Mouse (Mus musculus): ENCODE measurements at regions not wholly inside any gene's neighbourhood (a gene's known extent, or its start where the extent isn't known, plus 50 kb on each side); places are given as distances from the start of the nearest gene placed in this dataset.

GRCm38 (mm10) chr17:84129204-84129603 lies 58.5 kb downstream of the Zfp36l2 start:
- DNase-seq (ENCODE audit: low read depth, low spot score): no peak

- peak; percentile 72 for DNase-seq (ENCODE audit: low read depth, low spot score)
These were observed 59.5 kb downstream of the Zfp36l2 start for GRCm38 (mm10) chr17:84128262-84128661.

GRCm38 (mm10) chr17:84126168-84126567 lies 61.6 kb downstream of the Zfp36l2 start:
- DNase-seq (ENCODE audit: low read depth, low spot score): no peak

- DNase-seq (ENCODE audit: low read depth, low spot score): no peak
These were observed 64.6 kb downstream of the Zfp36l2 start for GRCm38 (mm10) chr17:84123161-84123560.

GRCm38 (mm10) chr17:84122486-84123131 lies 65.1 kb downstream of the Zfp36l2 start:
- no peak for DNase-seq (ENCODE audit: low read depth, low spot score)

- DNase-seq (ENCODE audit: low read depth, low spot score): no peak
These were observed 66.5 kb downstream of the Zfp36l2 start for GRCm38 (mm10) chr17:84121291-84121690.

GRCm38 (mm10) chr17:84119221-84120017 lies 68.3 kb downstream of the Zfp36l2 start:
- DNase-seq (ENCODE audit: low read depth, low spot score): no peak

GRCm38 (mm10) chr17:84118781-84119180 lies 69.0 kb downstream of the Zfp36l2 start:
- no peak for DNase-seq (ENCODE audit: low read depth, low spot score)

- DNase-seq (ENCODE audit: low read depth, low spot score): no peak
These were observed 69.5 kb downstream of the Zfp36l2 start for GRCm38 (mm10) chr17:84118271-84118670.

- no peak for DNase-seq (ENCODE audit: low read depth, low spot score)
These were observed 70.0 kb downstream of the Zfp36l2 start for GRCm38 (mm10) chr17:84117756-84118155.

- no peak for DNase-seq (ENCODE audit: low read depth, low spot score)
These were observed 71.1 kb downstream of the Zfp36l2 start for GRCm38 (mm10) chr17:84116340-84117279.

GRCm38 (mm10) chr17:84115957-84116339 lies 71.8 kb downstream of the Zfp36l2 start:
- DNase-seq (ENCODE audit: low read depth, low spot score): no peak

- no peak for DNase-seq (ENCODE audit: low read depth, low spot score)
These were observed 72.6 kb downstream of the Zfp36l2 start for GRCm38 (mm10) chr17:84115133-84115532.

GRCm38 (mm10) chr17:84114279-84114994 lies 73.3 kb downstream of the Zfp36l2 start:
- no peak for DNase-seq (ENCODE audit: low read depth, low spot score)

- peak; percentile 68 for DNase-seq (ENCODE audit: low read depth, low spot score)
These were observed 74.0 kb downstream of the Zfp36l2 start for GRCm38 (mm10) chr17:84113608-84114278.

- DNase-seq (ENCODE audit: low read depth, low spot score): no peak
These were observed 75.2 kb downstream of the Zfp36l2 start for GRCm38 (mm10) chr17:84112411-84113031.

GRCm38 (mm10) chr17:84111787-84112370 lies 75.9 kb downstream of the Zfp36l2 start:
- DNase-seq (ENCODE audit: low read depth, low spot score): no peak

GRCm38 (mm10) chr17:84110945-84111344 lies 76.8 kb downstream of the Zfp36l2 start:
- no peak for DNase-seq (ENCODE audit: low read depth, low spot score)

- no peak for DNase-seq (ENCODE audit: low read depth, low spot score)
These were observed 77.6 kb downstream of the Zfp36l2 start for GRCm38 (mm10) chr17:84110000-84110695.
